Mouse (Mus musculus) CD8-positive naive resting alpha-beta T cell, adult 57 days (primary cell): ENCODE results near the gene Psmb2. TPM values are rescaled to one million over a fixed set of nuclear protein-coding genes. Genes with fewer than 3 reads are reported as not detected.

Experiments
- total RNA-seq: library from RNA; stranded (reverse); gene quantifications from one replicate; pipeline ENCODE4 v1.2.4, GENCODE M21; 2023

The Psmb2 gene
- total RNA-seq, result 79.7 TPM

DNA sequence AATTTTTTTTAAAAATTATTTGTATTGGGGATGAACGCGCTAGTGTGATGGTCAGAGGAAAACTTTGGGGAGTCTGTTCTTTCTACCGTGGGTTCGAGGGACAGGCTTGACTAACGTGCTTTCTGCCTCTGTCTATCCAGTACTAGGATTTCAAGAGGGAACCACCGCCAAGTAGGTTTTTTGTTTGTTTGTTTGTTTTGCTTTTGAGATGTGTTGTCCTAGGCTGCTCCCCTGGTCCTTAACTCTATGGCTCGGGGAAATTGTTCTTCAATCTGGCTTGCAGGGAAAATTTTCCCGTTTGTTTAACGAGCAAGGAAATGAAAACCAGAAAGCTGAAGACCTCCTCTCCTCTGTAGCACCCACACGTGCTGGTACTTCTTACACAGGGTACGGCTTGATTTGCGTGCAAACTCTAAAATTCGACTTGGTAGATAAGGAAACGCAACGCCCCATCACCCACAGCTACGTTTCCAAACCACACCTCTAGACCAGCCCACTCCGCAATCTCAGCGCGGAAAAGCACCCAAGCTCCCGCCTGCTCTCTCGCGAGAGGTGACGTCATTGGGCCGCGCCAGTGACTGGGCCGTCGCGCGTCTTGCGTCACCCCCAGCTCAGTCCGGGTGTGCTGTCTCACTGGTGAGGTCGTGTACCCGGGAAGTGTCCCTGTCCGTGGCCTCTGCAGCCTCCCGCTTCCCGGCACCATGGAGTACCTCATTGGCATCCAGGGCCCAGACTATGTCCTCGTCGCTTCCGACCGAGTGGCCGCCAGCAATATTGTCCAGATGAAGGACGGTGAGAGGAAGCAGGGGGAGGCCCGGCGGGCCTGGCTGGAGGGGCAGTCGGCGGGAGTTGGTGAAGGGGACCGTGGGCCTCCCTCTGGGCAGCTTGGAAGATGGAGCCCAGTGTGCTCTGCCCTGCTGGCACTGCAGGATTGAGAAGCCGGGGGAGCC lies at the start of gene Psmb2:
TSS of gene Psmb2 (plus strand) at position 577 of the 950 bp plus-strand sequence.

DNA sequence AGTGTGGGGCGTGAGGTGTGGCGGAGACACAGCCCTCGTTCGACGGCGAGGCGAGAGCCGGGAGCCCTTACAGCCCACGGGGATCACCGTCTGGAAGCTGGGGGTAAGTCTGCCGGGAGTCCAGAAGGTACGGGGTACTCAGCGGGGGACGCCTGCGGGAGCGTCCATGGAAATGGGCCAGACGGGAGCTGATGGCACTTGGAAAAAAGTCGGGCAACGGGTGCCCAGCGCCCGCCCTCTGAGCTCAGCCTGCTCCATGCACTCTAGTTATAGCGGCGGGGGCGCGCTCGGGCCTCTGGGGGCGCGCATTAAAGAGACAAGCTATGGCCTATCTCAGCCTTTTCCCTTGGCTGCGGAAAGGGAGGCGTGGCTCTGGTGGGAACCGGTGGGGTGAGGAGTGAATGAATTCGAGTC lies 58.6 kb downstream of the Psmb2 start, which contains the start of gene Tfap2e:
TSS of gene Tfap2e (minus strand) at position 240 of the 414 bp plus-strand sequence.

DNA sequence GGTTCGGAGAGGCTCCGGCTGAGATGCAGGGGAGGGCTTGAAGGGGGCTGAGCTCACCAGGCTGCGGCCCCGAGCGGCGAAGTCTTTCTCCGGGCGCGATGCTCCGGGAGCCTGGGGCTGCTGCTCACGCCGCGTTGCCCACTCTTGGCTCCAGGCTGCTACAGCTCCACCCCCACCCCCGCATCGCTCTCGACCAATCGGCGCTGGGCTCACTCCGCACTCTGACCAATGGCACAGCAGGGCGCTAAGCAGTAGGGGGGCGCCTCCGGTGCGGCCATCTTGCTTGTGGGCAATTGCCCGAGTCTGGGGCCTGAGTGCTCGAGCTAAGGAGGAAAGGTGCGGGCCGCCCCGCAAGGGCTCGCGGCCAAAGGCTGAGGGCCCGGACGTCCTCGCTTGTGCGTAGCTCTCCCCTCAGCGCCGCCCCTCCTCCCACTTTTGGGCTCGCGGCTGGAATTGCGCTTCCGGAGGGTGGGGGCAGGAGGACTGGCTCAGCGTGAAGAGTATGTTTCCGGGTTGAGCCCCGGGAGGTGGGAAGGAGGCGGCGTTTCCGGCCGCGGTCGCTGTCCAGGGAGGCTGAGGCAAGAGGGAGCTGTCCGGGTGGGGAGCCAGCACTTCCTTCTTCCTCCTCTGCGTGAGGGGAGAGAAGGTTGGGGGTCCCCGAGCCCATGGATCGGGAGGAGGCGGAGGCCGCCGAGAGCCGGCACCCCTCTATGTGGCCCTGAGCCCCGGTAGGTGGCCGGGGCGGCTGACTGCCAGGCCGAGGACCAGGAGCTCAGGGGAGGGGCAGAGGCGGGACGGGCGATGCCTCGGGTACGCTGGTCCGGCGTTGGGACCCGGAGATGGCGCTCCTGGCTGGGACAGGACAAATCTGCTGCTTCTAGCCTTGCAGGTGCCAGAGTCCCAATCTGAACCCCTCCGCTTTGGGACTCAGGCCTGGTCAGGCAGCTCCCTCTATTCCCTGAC lies 76.1 kb downstream of the Psmb2 start, which contains the start of the genes Ncdn and AU040320:
TSS of gene Ncdn (minus strand) at position 171 of the 963 bp plus-strand sequence.
TSS of gene AU040320 (plus strand) at position 277 of the 963 bp plus-strand sequence.

Other genes with a start within 250 kb of the Psmb2 start
- 33.6 TPM for gene Ago3, start 248.1 kb upstream of the Psmb2 start, total RNA-seq
- 50.5 TPM for gene Ago1, start 209.0 kb upstream of the Psmb2 start, total RNA-seq
- 0.34 TPM for gene Ago4, start 144.2 kb upstream of the Psmb2 start, total RNA-seq
- 14.5 TPM for gene Clspn, start 120.7 kb upstream of the Psmb2 start, total RNA-seq
- gene 5730409E04Rik, start 67.8 kb upstream of the Psmb2 start, total RNA-seq, result 0.46 TPM
- not detected for gene Tfap2e, start 58.6 kb downstream of the Psmb2 start, total RNA-seq
- gene Ncdn, start 75.8 kb downstream of the Psmb2 start, total RNA-seq, result 38.6 TPM
- 40.5 TPM for gene AU040320, start 75.9 kb downstream of the Psmb2 start, total RNA-seq